Mouse (Mus musculus) myocyte (in vitro differentiated cells): ENCODE results near the gene Lbhd2.

Experiments used
- CEBPB ChIP-seq: IDR thresholded peaks from 2 replicates; pipeline ENCODE4 v1.6.1; 2011; ENCODE audit warnings: mild to moderate bottlenecking, moderate library complexity; ENCODE audit not compliant: poor library complexity, insufficient read depth, severe bottlenecking
- MAX ChIP-seq: IDR thresholded peaks from one replicate; pipeline ENCODE4 v1.6.1; 2011; ENCODE audit warnings: low read depth, mild to moderate bottlenecking, control low read depth
- MYOD1 ChIP-seq, 3 experiments: IDR thresholded peaks; one replicate each; pipeline ENCODE4 v1.6.1; 2011; ENCODE audit warnings: control low read depth in 2 of 3, low read depth in 2 of 3, mild to moderate bottlenecking in 2 of 3, moderate library complexity in 1 of 3; ENCODE audit not compliant: insufficient read length in 2 of 3, control insufficient read depth in 1 of 3
- MYOG ChIP-seq, 3 experiments: IDR thresholded peaks; one replicate each; pipeline ENCODE4 v1.6.1; 2011; ENCODE audit warnings: control low read depth in 2 of 3, low read depth in 2 of 3, mild to moderate bottlenecking in 2 of 3; ENCODE audit not compliant: insufficient read length in 2 of 3, control insufficient read depth in 1 of 3, insufficient read depth in 1 of 3
- POLR2A ChIP-seq: IDR thresholded peaks from one replicate; pipeline ENCODE4 v1.6.1; 2011; ENCODE audit warnings: low read depth, mild to moderate bottlenecking, control low read depth, moderate library complexity; ENCODE audit not compliant: insufficient read length
- POLR2AphosphoS2 ChIP-seq: IDR thresholded peaks from one replicate; pipeline ENCODE4 v1.6.1; 2011; ENCODE audit warnings: low read depth, control low read depth; ENCODE audit not compliant: insufficient read length
- TCF12 ChIP-seq: IDR thresholded peaks from one replicate; pipeline ENCODE4 v1.6.1; 2011; ENCODE audit warnings: mild to moderate bottlenecking, control low read depth; ENCODE audit not compliant: poor library complexity, insufficient read depth, severe bottlenecking

GRCm38 (mm10) chr12:111438850-111439249 lies 32.2 kb downstream of the Lbhd2 start:
- TF ChIP-seq TCF12, result no peak
- TF ChIP-seq MAX, result no peak
- no peak for TF ChIP-seq POLR2AphosphoS2
- no peak for TF ChIP-seq POLR2A
- TF ChIP-seq CEBPB, result no peak
- TF ChIP-seq MYOD1 (IDR thresholded peaks at IDR 0.05; ENCODE audit: control insufficient read depth in 1 of 3, insufficient read length in 2 of 3, low read depth in 2 of 3), result no peak
- TF ChIP-seq MYOG (IDR thresholded peaks at IDR 0.05; ENCODE audit: control insufficient read depth in 1 of 3, insufficient read depth in 1 of 3, insufficient read length in 2 of 3, low read depth in 2 of 3), result no peak
